Mouse (Mus musculus): ENCODE data around the gene Grid1.

- TF ChIP-seq CTCF (IDR thresholded peaks at IDR 0.05; ENCODE audit: extremely low read depth, insufficient read length, insufficient replicate concordance, low read depth, low read length) (no peak), POLR2A (IDR thresholded peaks at IDR 0.05; ENCODE audit: low read depth, low read length) (no peak)
Observed at GRCm38 (mm10) chr14:35135056-35135455, 315.1 kb downstream of the Grid1 start.
